ENCODE assay signal across 10 mouse cellular contexts in the genomic region with DNA sequence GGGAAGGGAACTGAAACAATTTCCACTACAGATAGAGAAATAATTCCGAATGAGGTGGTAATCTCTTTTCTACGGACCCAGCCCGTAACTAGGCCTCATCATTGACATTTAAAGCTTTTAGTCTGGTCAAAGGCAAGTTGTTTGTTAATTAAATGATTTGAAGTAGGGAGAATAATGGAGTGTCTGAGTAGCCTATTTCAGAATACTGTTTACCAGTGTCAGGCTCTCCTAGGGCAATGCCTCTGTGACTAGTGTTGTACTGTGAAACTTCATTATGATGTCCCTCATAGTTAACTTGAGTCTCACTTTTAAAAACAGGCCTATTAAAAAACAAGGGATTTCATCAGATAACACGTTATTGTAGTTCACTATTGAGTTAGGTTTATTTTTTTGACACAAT. TPM values are rescaled to one million over a fixed set of nuclear protein-coding genes. Genes with fewer than 3 reads are reported as not detected.
DNase-seq lines count a peak whose midpoint lies in the region; ATAC-seq and TF ChIP-seq lines count a peak whose summit lies in the region.
"Had no signal": no experiment of that assay in that cellular context is flagged by ENCODE, and none has a peak within 500 bp of the region (broad histone marks: within the 10 kb centered on the region; RNA-seq: fewer than 3 reads in every experiment).

No protein-coding gene starts in this region.

- H3K4me3 ChIP-seq in heart, embryonic 10.5 days: peak overlapping the region; percentile 97
- H3K4me3 ChIP-seq in MEL (ENCODE audit: control insufficient read depth in 1 of 2, insufficient read depth in 1 of 2, low read depth in 2 of 2, low read length in 2 of 2) (peak overlapping the region; percentile 82 to 100), macrophage (ENCODE audit: inconsistent target) (peak overlapping the region; percentile 89)
- peak overlapping the region; percentile 93 for H3K4me3 ChIP-seq in heart, embryonic 15.5 days

- DNase-seq in heart, embryonic 10.5 days (ENCODE audit: low spot score): no peak
- no peak for DNase-seq in heart, adult 18-20 months
- peak; percentile 62 for DNase-seq in MEL (ENCODE audit: low read depth, low spot score)
- no peak for DNase-seq in left cerebral cortex, adult 18-20 months (ENCODE audit: low spot score in 2 of 2)
- no peak for DNase-seq in kidney, postnatal 4 days
- no peak for DNase-seq in ovary, adult 18-20 months (ENCODE audit: low spot score)

- no peaks in the 10 kb centered on the region for H3K27me3 ChIP-seq in heart, embryonic 10.5 days (ENCODE audit: insufficient read depth, poor library complexity, severe bottlenecking)
- H3K27me3 ChIP-seq in MEL (ENCODE audit: control insufficient read depth in 1 of 2, insufficient read depth in 2 of 2, low read length in 2 of 2): no peaks in the 10 kb centered on the region
- no peaks in the 10 kb centered on the region for H3K27me3 ChIP-seq in heart, embryonic 15.5 days
- H3K27me3 ChIP-seq: Patski had no signal

- H3K4me2 ChIP-seq in heart, embryonic 15.5 days: peak overlapping the region; percentile 66

- 1% methylated on average over 4 of the region's 4 CpGs for WGBS in heart, embryonic 10.5 days
- WGBS in heart, embryonic 15.5 days: under 1% methylated on average over 4 of the region's 4 CpGs
- 0% methylated on average over 4 of the region's 4 CpGs for WGBS in macrophage (ENCODE audit: missing documents)

- TF ChIP-seq POLR2A in MEL (IDR thresholded peaks at IDR 0.05; ENCODE audit: control insufficient read depth in 1 of 2, insufficient read depth in 1 of 2, low read depth in 1 of 2, low read length in 2 of 2, poor library complexity in 1 of 2): no peak

- H3K9ac ChIP-seq in MEL (ENCODE audit: control insufficient read depth, low read depth, low read length, poor library complexity, severe bottlenecking): peak overlapping the region; percentile 98
- H3K9ac ChIP-seq in heart, embryonic 15.5 days: peak overlapping the region; percentile 96

- no peak for TF ChIP-seq EP300 in MEL (IDR thresholded peaks at IDR 0.05; ENCODE audit: low read depth in 1 of 2, low read length in 2 of 2)

- H3K27ac ChIP-seq in heart, embryonic 10.5 days: peak overlapping the region; percentile 96
- H3K27ac ChIP-seq in MEL (ENCODE audit: control insufficient read depth, low read depth, low read length) (peak overlapping the region; percentile 92), macrophage (peak overlapping the region; percentile 77)
- H3K27ac ChIP-seq in heart, embryonic 15.5 days: peak overlapping the region; percentile 99

- TF ChIP-seq RAD21 in MEL (IDR thresholded peaks at IDR 0.05; ENCODE audit: low read depth, low read length): no peak

- no peaks in the 10 kb centered on the region for H3K9me3 ChIP-seq in heart, embryonic 10.5 days
- no peaks in the 10 kb centered on the region for H3K9me3 ChIP-seq in MEL (replicated peaks; ENCODE audit: insufficient read depth, low read length)
- H3K9me3 ChIP-seq in heart, embryonic 15.5 days (replicated peaks): no peaks in the 10 kb centered on the region

- H3K36me3 ChIP-seq in heart, embryonic 10.5 days: 0 out of 2 replicates have a peak, but pooled peaks cover 3% of the 10 kb centered on the region
- peaks cover 3 to 43% of the 10 kb centered on the region in 2 experiments for H3K36me3 ChIP-seq in MEL (ENCODE audit: control insufficient read depth in 1 of 2, insufficient read depth in 2 of 2, low read length in 2 of 2)
- H3K36me3 ChIP-seq in heart, embryonic 15.5 days: no peaks in the 10 kb centered on the region
- H3K36me3 ChIP-seq in macrophage (ENCODE audit: inconsistent target): no peaks in the 10 kb centered on the region

- no peak for ATAC-seq in heart, embryonic 15.5 days (replicated peaks; ENCODE audit: insufficient number of reproducible peaks, insufficient read depth, low FRiP score, low read depth)

- no peak for TF ChIP-seq CTCF in MEL (IDR thresholded peaks at IDR 0.05 in 2 of 3, conservative IDR thresholded peaks at IDR 0.05 in 1 of 3; ENCODE audit: control insufficient read depth in 1 of 3, insufficient read depth in 1 of 3, low read depth in 2 of 3, low read length in 3 of 3, poor library complexity in 1 of 3, severe bottlenecking in 1 of 3)

- H3K79me2 ChIP-seq in MEL (ENCODE audit: control insufficient read depth, insufficient read depth, low read length, poor library complexity) (peaks cover 53% of the 10 kb centered on the region), macrophage (ENCODE audit: inconsistent target) (peaks cover 55% of the 10 kb centered on the region)

- H3K4me1 ChIP-seq in heart, embryonic 10.5 days: peaks cover 23% of the 10 kb centered on the region
- peaks cover 15 to 21% of the 10 kb centered on the region in 2 experiments for H3K4me1 ChIP-seq in MEL (ENCODE audit: control insufficient read depth in 1 of 2, insufficient read depth in 2 of 2, low read length in 2 of 2)
- peaks cover 15% of the 10 kb centered on the region for H3K4me1 ChIP-seq in heart, embryonic 15.5 days (replicated peaks)

TF ChIP-seq in MEL, 35 proteins besides CTCF, POLR2A, EP300 and RAD21:
- TF ChIP-seq MXI1 (IDR thresholded peaks at IDR 0.05; ENCODE audit: low read depth, low read length) (peak; percentile 15; the same call in 1 of the 2 replicates), HCFC1 (IDR thresholded peaks at IDR 0.05; ENCODE audit: low read depth, low read length) (no peak), MAX (IDR thresholded peaks at IDR 0.05; ENCODE audit: low read length) (no peak), TAL1 (IDR thresholded peaks at IDR 0.05; ENCODE audit: low read length) (no peak), ZKSCAN1 (IDR thresholded peaks at IDR 0.05; ENCODE audit: low read depth, low read length) (no peak), GABPA (IDR thresholded peaks at IDR 0.05; ENCODE audit: low read depth, low read length) (no peak), ZMIZ1 (IDR thresholded peaks at IDR 0.05; ENCODE audit: low read depth, low read length) (no peak), POLR2AphosphoS5 (IDR thresholded peaks at IDR 0.05; ENCODE audit: borderline replicate concordance, low read depth, low read length) (no peak), GATA1 (IDR thresholded peaks at IDR 0.05; ENCODE audit: low read depth, low read length) (peak; percentile 26; the same call in 1 of the 2 replicates), MYC (IDR thresholded peaks at IDR 0.05; ENCODE audit: low read depth, low read length) (no peak), USF1 (IDR thresholded peaks at IDR 0.05; ENCODE audit: low read depth, low read length) (no peak), TCF12 (IDR thresholded peaks at IDR 0.05; ENCODE audit: low read depth, low read length) (no peak), USF2 (IDR thresholded peaks at IDR 0.05; ENCODE audit: borderline replicate concordance in 1 of 2, insufficient read depth in 1 of 2, low read depth in 1 of 2, low read length in 2 of 2) (no peak), E2F4 (IDR thresholded peaks at IDR 0.05; ENCODE audit: borderline replicate concordance, low read depth, low read length) (no peak), ETS1 (IDR thresholded peaks at IDR 0.05; ENCODE audit: low read depth, low read length) (no peak)
TF ChIP-seq in MEL: peak in this region for 2.

RNA-seq across cellular contexts. Expression of gene Ube2k, which starts 1.1 kb away (rescaled TPM):
- polyA plus RNA-seq in heart, embryonic 10.5 days (2016; fragmentation: Nextera tagmentation; extraction: Ambion mirVana): 170 and 199 TPM in 2 replicates
- total RNA-seq in heart, adult 18-20 months (2021): 10 to 100 TPM; 62.9 to 64.2 TPM
- total RNA-seq in MEL (2012; rRNA removed): 52.9 and 65.5 TPM in 2 replicates
- polyA plus RNA-seq in MEL (2012; ENCODE audit: insufficient read depth in 1 of 2, insufficient read length in 2 of 2, low read depth in 1 of 2, low replicate concordance in 2 of 2, missing spikeins in 1 of 2) (100 to 1,000 TPM in 1 of 2 experiments, not detected in 1; 231 TPM), macrophage (2018) (76.8 to 156 TPM (median 106 TPM) in 3 replicates)
- 121 and 129 TPM in 2 replicates for polyA plus RNA-seq in heart, embryonic 15.5 days (2015; fragmentation: Nextera tagmentation; extraction: Ambion mirVana)
- 100 to 1,000 TPM in 10 of 26 experiments, 10 to 100 TPM in 16; 50.2 to 130 (median 94.1) TPM for total RNA-seq in macrophage (2018; cell fraction: chromatin; rRNA removed)
- total RNA-seq in macrophage (2018; cell fraction: cytosol; rRNA removed): 10 to 100 TPM; 54.8 to 96.7 (median 73.7) TPM
- total RNA-seq in macrophage (2018; cell fraction: nucleus; rRNA removed): 100 to 1,000 TPM in 1 of 26 experiments, 10 to 100 TPM in 25; 41.4 to 104 (median 62.3) TPM
- 100 to 1,000 TPM; 117 to 123 TPM for total RNA-seq in left cerebral cortex, adult 18-20 months (2021)

RNA-seq across cellular contexts. Expression of gene Smim14, which starts 1.1 kb away (rescaled TPM):
- 99.0 and 106 TPM in 2 replicates for polyA plus RNA-seq in heart, embryonic 10.5 days (2016; fragmentation: Nextera tagmentation; extraction: Ambion mirVana)
- total RNA-seq in heart, adult 18-20 months (2021): 100 to 1,000 TPM in 1 of 2 experiments, 10 to 100 TPM in 1; 94.3 to 101 TPM
- total RNA-seq in MEL (2012; rRNA removed): 17.9 and 18.8 TPM in 2 replicates
- 10 to 100 TPM in 1 of 2 experiments, not detected in 1; 29.8 TPM for polyA plus RNA-seq in MEL (2012; ENCODE audit: insufficient read depth in 1 of 2, insufficient read length in 2 of 2, low read depth in 1 of 2, low replicate concordance in 2 of 2, missing spikeins in 1 of 2)
- polyA plus RNA-seq in heart, embryonic 15.5 days (2015; fragmentation: Nextera tagmentation; extraction: Ambion mirVana): 112 and 113 TPM in 2 replicates
- total RNA-seq in macrophage (2018; cell fraction: chromatin; rRNA removed): 100 to 1,000 TPM in 14 of 26 experiments, 10 to 100 TPM in 12; 23.7 to 222 (median 108) TPM
- 100 to 1,000 TPM in 14 of 26 experiments, 10 to 100 TPM in 12; 75.4 to 160 (median 114) TPM for total RNA-seq in macrophage (2018; cell fraction: cytosol; rRNA removed)
- total RNA-seq in macrophage (2018; cell fraction: nucleus; rRNA removed): 100 to 1,000 TPM in 7 of 26 experiments, 10 to 100 TPM in 19; 32.5 to 170 (median 71.8) TPM
- 67.2 to 135 TPM (median 99.0 TPM) in 3 replicates for polyA plus RNA-seq in macrophage (2018)
- total RNA-seq in left cerebral cortex, adult 18-20 months (2021): 100 to 1,000 TPM; 158 to 178 TPM

RNA-seq across cellular contexts. Expression of gene Gm43552, which starts 45.5 kb away (rescaled TPM):
- not detected in 2 replicates for polyA plus RNA-seq in heart, embryonic 10.5 days (2016; fragmentation: Nextera tagmentation; extraction: Ambion mirVana)
- 1 to 10 TPM in 1 of 2 experiments, not detected in 1; 4.0 TPM for total RNA-seq in heart, adult 18-20 months (2021)
- total RNA-seq in MEL (2012; rRNA removed): not detected in 2 replicates
- polyA plus RNA-seq in MEL (2012; ENCODE audit: insufficient read depth in 1 of 2, insufficient read length in 2 of 2, low read depth in 1 of 2, low replicate concordance in 2 of 2, missing spikeins in 1 of 2): 1 to 10 TPM in 1 of 2 experiments, not detected in 1; 1.7 TPM
- 0.92 and 1.1 TPM in 2 replicates for polyA plus RNA-seq in heart, embryonic 15.5 days (2015; fragmentation: Nextera tagmentation; extraction: Ambion mirVana)
- not detected for total RNA-seq in macrophage (2018; cell fraction: chromatin; rRNA removed)
- total RNA-seq in macrophage (2018; cell fraction: cytosol; rRNA removed): not detected
- total RNA-seq in macrophage (2018; cell fraction: nucleus; rRNA removed): not detected
- not detected in 3 replicates for polyA plus RNA-seq in macrophage (2018)
- total RNA-seq in left cerebral cortex, adult 18-20 months (2021): 1 to 10 TPM; 2.0 to 3.0 TPM
- total RNA-seq: left cerebral cortex, postnatal 36 days had no signal
- polyA plus RNA-seq: Patski had no signal
